Mouse (Mus musculus): ENCODE data around the gene Poln. TPM values are rescaled to one million over a fixed set of nuclear protein-coding genes. Genes with fewer than 3 reads are reported as not detected.

Gene Poln
- 0.75 and 2.0 TPM in 2 replicates for polyA plus RNA-seq (2012; rRNA removed)

- DNase-seq (ENCODE audit: low read depth), result peak; percentile 100
- peak; percentile 11; the same call in 1 of the 2 replicates for TF ChIP-seq CTCF (IDR thresholded peaks at IDR 0.05; ENCODE audit: borderline replicate concordance, extremely low read depth, insufficient read depth, insufficient read length)
- peak; percentile 58; the same call in 1 of the 2 replicates for TF ChIP-seq POLR2A (IDR thresholded peaks at IDR 0.05; ENCODE audit: borderline replicate concordance, extremely low read depth, insufficient read depth, insufficient read length, poor library complexity, severe bottlenecking)
Measured at GRCm38 (mm10) chr5:34168950-34169891, at the start of gene Poln, which contains the start of gene Haus3. Poln (minus strand) TSS chr5:34169448. Haus3 (minus strand) TSS chr5:34169527.

GRCm38 (mm10) chr5:34218672-34219071 lies 49.4 kb upstream of the Poln start:
- TF ChIP-seq POLR2A (IDR thresholded peaks at IDR 0.05; ENCODE audit: borderline replicate concordance, extremely low read depth, insufficient read depth, insufficient read length, poor library complexity, severe bottlenecking) (no peak), CTCF (IDR thresholded peaks at IDR 0.05; ENCODE audit: borderline replicate concordance, extremely low read depth, insufficient read depth, insufficient read length) (no peak)
- DNase-seq (ENCODE audit: low read depth), result no peak

GRCm38 (mm10) chr5:34217756-34218155 lies 48.5 kb upstream of the Poln start:
- TF ChIP-seq POLR2A (IDR thresholded peaks at IDR 0.05; ENCODE audit: borderline replicate concordance, extremely low read depth, insufficient read depth, insufficient read length, poor library complexity, severe bottlenecking) (no peak), CTCF (IDR thresholded peaks at IDR 0.05; ENCODE audit: borderline replicate concordance, extremely low read depth, insufficient read depth, insufficient read length) (no peak)
- no peak for DNase-seq (ENCODE audit: low read depth)

- TF ChIP-seq POLR2A (IDR thresholded peaks at IDR 0.05; ENCODE audit: borderline replicate concordance, extremely low read depth, insufficient read depth, insufficient read length, poor library complexity, severe bottlenecking) (no peak), CTCF (IDR thresholded peaks at IDR 0.05; ENCODE audit: borderline replicate concordance, extremely low read depth, insufficient read depth, insufficient read length) (no peak)
- no peak for DNase-seq (ENCODE audit: low read depth)
Measured at GRCm38 (mm10) chr5:34216025-34216424, 46.8 kb upstream of the Poln start.

- no peak for DNase-seq (ENCODE audit: low read depth)
Measured at GRCm38 (mm10) chr5:34213659-34214058, 44.4 kb upstream of the Poln start.

GRCm38 (mm10) chr5:34210279-34210678 lies 41.0 kb upstream of the Poln start:
- TF ChIP-seq CTCF (IDR thresholded peaks at IDR 0.05; ENCODE audit: borderline replicate concordance, extremely low read depth, insufficient read depth, insufficient read length) (peak; percentile 96), POLR2A (IDR thresholded peaks at IDR 0.05; ENCODE audit: borderline replicate concordance, extremely low read depth, insufficient read depth, insufficient read length, poor library complexity, severe bottlenecking) (no peak)
- peak; percentile 91 for DNase-seq (ENCODE audit: low read depth)

More at GRCm38 (mm10) chr5:34213659-34214058, 44.4 kb upstream of the Poln start:
- TF ChIP-seq POLR2A (IDR thresholded peaks at IDR 0.05; ENCODE audit: borderline replicate concordance, extremely low read depth, insufficient read depth, insufficient read length, poor library complexity, severe bottlenecking) (no peak), CTCF (IDR thresholded peaks at IDR 0.05; ENCODE audit: borderline replicate concordance, extremely low read depth, insufficient read depth, insufficient read length) (no peak)

- DNase-seq (ENCODE audit: low read depth), result no peak
- TF ChIP-seq POLR2A (IDR thresholded peaks at IDR 0.05; ENCODE audit: borderline replicate concordance, extremely low read depth, insufficient read depth, insufficient read length, poor library complexity, severe bottlenecking) (no peak), CTCF (IDR thresholded peaks at IDR 0.05; ENCODE audit: borderline replicate concordance, extremely low read depth, insufficient read depth, insufficient read length) (no peak)
Measured at GRCm38 (mm10) chr5:34207503-34207902, 38.3 kb upstream of the Poln start.

- TF ChIP-seq CTCF (IDR thresholded peaks at IDR 0.05; ENCODE audit: borderline replicate concordance, extremely low read depth, insufficient read depth, insufficient read length), result no peak
- TF ChIP-seq POLR2A (IDR thresholded peaks at IDR 0.05; ENCODE audit: borderline replicate concordance, extremely low read depth, insufficient read depth, insufficient read length, poor library complexity, severe bottlenecking), result no peak
- DNase-seq (ENCODE audit: low read depth), result no peak
Measured at GRCm38 (mm10) chr5:34205788-34206187, 36.5 kb upstream of the Poln start.

GRCm38 (mm10) chr5:34204911-34205310 lies 35.7 kb upstream of the Poln start:
- TF ChIP-seq CTCF (IDR thresholded peaks at IDR 0.05; ENCODE audit: borderline replicate concordance, extremely low read depth, insufficient read depth, insufficient read length) (no peak), POLR2A (IDR thresholded peaks at IDR 0.05; ENCODE audit: borderline replicate concordance, extremely low read depth, insufficient read depth, insufficient read length, poor library complexity, severe bottlenecking) (no peak)
- DNase-seq (ENCODE audit: low read depth), result no peak

- TF ChIP-seq POLR2A (IDR thresholded peaks at IDR 0.05; ENCODE audit: borderline replicate concordance, extremely low read depth, insufficient read depth, insufficient read length, poor library complexity, severe bottlenecking) (no peak), CTCF (IDR thresholded peaks at IDR 0.05; ENCODE audit: borderline replicate concordance, extremely low read depth, insufficient read depth, insufficient read length) (no peak)
- DNase-seq (ENCODE audit: low read depth), result no peak
Measured at GRCm38 (mm10) chr5:34202006-34202405, 32.8 kb upstream of the Poln start.

GRCm38 (mm10) chr5:34201396-34201795 lies 32.1 kb upstream of the Poln start:
- TF ChIP-seq CTCF (IDR thresholded peaks at IDR 0.05; ENCODE audit: borderline replicate concordance, extremely low read depth, insufficient read depth, insufficient read length) (no peak), POLR2A (IDR thresholded peaks at IDR 0.05; ENCODE audit: borderline replicate concordance, extremely low read depth, insufficient read depth, insufficient read length, poor library complexity, severe bottlenecking) (no peak)
- no peak for DNase-seq (ENCODE audit: low read depth)
